In genomic region chr17:25541768-25542167, GRCm38 (mm10) we compare ENCODE assay signal across 23 mouse cellular contexts. TPM values are rescaled to one million over a fixed set of nuclear protein-coding genes. Genes with fewer than 3 reads are reported as not detected.
"Had no signal": no experiment of that assay in that cellular context is flagged by ENCODE, and none has a peak within 500 bp of the region (broad histone marks: within the 10 kb centered on the region; RNA-seq: fewer than 3 reads in every experiment).

No protein-coding gene starts in this region.

- H3K36me3 ChIP-seq: lung, embryonic 15.5 days; midbrain, embryonic 13.5 days; midbrain, embryonic 15.5 days; neural tube, embryonic 12.5 days had no signal

- ATAC-seq: lung, postnatal 0 days; midbrain, embryonic 13.5 days; midbrain, embryonic 15.5 days had no signal

- H3K4me3 ChIP-seq: lung, embryonic 15.5 days; megakaryocyte, embryonic 14.5 days; midbrain, embryonic 13.5 days; midbrain, embryonic 15.5 days; neural tube, embryonic 12.5 days had no signal

- H3K4me2 ChIP-seq: lung, embryonic 15.5 days; midbrain, embryonic 11.5 days; midbrain, embryonic 13.5 days; midbrain, embryonic 15.5 days; neural tube, embryonic 12.5 days had no signal

- DNase-seq: lung, adult 2 months; lung, postnatal 14 days; lung, postnatal 36 days; retina, postnatal 1 day; right cerebral cortex, adult 18-20 months; right cerebral cortex, postnatal 25 days; right cerebral cortex, postnatal 4 days; spleen, adult 18-20 months; thymus, adult 18-20 months; thymus, postnatal 14 days; thymus, postnatal 36 days had no signal

- H3K9ac ChIP-seq: lung, embryonic 15.5 days; midbrain, embryonic 13.5 days; midbrain, embryonic 15.5 days; neural tube, embryonic 12.5 days had no signal

- H3K4me1 ChIP-seq: lung, embryonic 15.5 days; megakaryocyte, embryonic 14.5 days; neural tube, embryonic 12.5 days had no signal

- H3K27ac ChIP-seq: lung, embryonic 15.5 days; macrophage; midbrain, embryonic 13.5 days; midbrain, embryonic 15.5 days; neural tube, embryonic 12.5 days had no signal

- H3K27me3 ChIP-seq: lung, embryonic 15.5 days; midbrain, embryonic 15.5 days; neural tube, embryonic 12.5 days had no signal

- H3K9me3 ChIP-seq: lung, embryonic 15.5 days; megakaryocyte, embryonic 14.5 days; midbrain, embryonic 13.5 days; midbrain, embryonic 15.5 days; neural tube, embryonic 12.5 days had no signal

RNA-seq across cellular contexts. Expression of gene Sox8, which starts 28.7 kb away (rescaled TPM):
- total RNA-seq: megakaryocyte progenitor cell, adult 5-6 weeks; neutrophil, adult 5-6 weeks had no signal
- polyA plus RNA-seq: macrophage had no signal

RNA-seq across cellular contexts. Expression of gene Sstr5, which starts 44.7 kb away (rescaled TPM):
- total RNA-seq: megakaryocyte progenitor cell, adult 5-6 weeks; monocyte, adult 5-6 weeks; neutrophil, adult 5-6 weeks had no signal
- polyA plus RNA-seq: macrophage; midbrain, embryonic 11.5 days; neural tube, embryonic 12.5 days; stomach, embryonic 14.5 days had no signal
